Mouse (Mus musculus): ENCODE measurements around the gene Trpv4. TPM values are rescaled to one million over a fixed set of nuclear protein-coding genes. Genes with fewer than 3 reads are reported as not detected.
A peak's percentile ranks its signal among the peaks of the same experiment; 100 is the strongest.

The Trpv4 gene
- polyA plus RNA-seq, 1 experiment from 2014 or later, result 88.3 TPM

- TF ChIP-seq CTCF (IDR thresholded peaks at IDR 0.05), result no peak
- no peaks in the 10 kb centered on the region for H3K27me3 ChIP-seq
- POLR2A ChIA-PET, result interaction anchor here (1.1 kb wide), 1 partner anchor 29 kb away, joined by 3 read pairs; no protein-coding TSS in a partner anchor
- in situ Hi-C loops (cut with MboI; ENCODE audit: low pct_unique_long_range_greater_than_20kb), result no loop called here
- CTCF ChIA-PET, result interaction anchor here (1.1 to 7.2 kb wide), 6 partner anchors 9 to 136 kb away, joined by 3 to 50 read pairs (median 6); partner anchors contain the start of gene Gltp
- ATAC-seq (no peak), DNase-seq (ENCODE audit: low read depth, low spot score) (no peak)
Measured at GRCm38 (mm10) chr5:114669014-114669413, 10.8 kb upstream of the Trpv4 start.

- H3K27me3 ChIP-seq, result no peaks in the 10 kb centered on the region
Measured at GRCm38 (mm10) chr5:114667228-114667856, 9.1 kb upstream of the Trpv4 start.

GRCm38 (mm10) chr5:114666659-114667058, 8.4 kb upstream of the Trpv4 start:
- no peak for DNase-seq (ENCODE audit: low read depth, low spot score)
- in situ Hi-C loops (cut with MboI; ENCODE audit: low pct_unique_long_range_greater_than_20kb), result no loop called here
- TF ChIP-seq CTCF (IDR thresholded peaks at IDR 0.05), result no peak
- ChIA-PET POLR2A (interaction anchor here (1.0 kb wide), 1 partner anchor 27 kb away, joined by 3 read pairs; no protein-coding TSS in a partner anchor), CTCF (interaction anchor here (0.7 to 7.2 kb wide), 5 partner anchors 10 to 41 kb away, joined by 3 to 50 read pairs (median 10); no protein-coding TSS in a partner anchor)
- no peak for ATAC-seq
- no peaks in the 10 kb centered on the region for H3K27me3 ChIP-seq

More at GRCm38 (mm10) chr5:114667228-114667856, 9.1 kb upstream of the Trpv4 start:
- ChIA-PET POLR2A (interaction anchor here (1.0 kb wide), 1 partner anchor 32 kb away, joined by 3 read pairs; no protein-coding TSS in a partner anchor), CTCF (interaction anchor here (0.8 to 7.2 kb wide), 10 partner anchors 11 to 137 kb away, joined by 3 to 50 read pairs (median 6); partner anchors contain the start of gene Gltp)
- peak; percentile 100 for TF ChIP-seq CTCF (IDR thresholded peaks at IDR 0.05)
- ATAC-seq (peak; percentile 72), DNase-seq (ENCODE audit: low read depth, low spot score) (peak; percentile 92)
- in situ Hi-C loops (cut with MboI; ENCODE audit: low pct_unique_long_range_greater_than_20kb), result no loop called here

GRCm38 (mm10) chr5:114664750-114665149, 6.5 kb upstream of the Trpv4 start:
- TF ChIP-seq CTCF (IDR thresholded peaks at IDR 0.05), result no peak
- no peak for ATAC-seq
- DNase-seq (ENCODE audit: low read depth, low spot score), result peak; percentile 35
- no peaks in the 10 kb centered on the region for H3K27me3 ChIP-seq
- ChIA-PET POLR2A (interaction anchor here (0.6 to 1.2 kb wide), 2 partner anchors 9 to 303 kb away, joined by 3 to 4 read pairs; no protein-coding TSS in a partner anchor), CTCF (interaction anchor here (1.1 to 7.2 kb wide), 4 partner anchors 14 to 39 kb away, joined by 3 to 50 read pairs (median 8); no protein-coding TSS in a partner anchor)
- in situ Hi-C loops (cut with MboI; ENCODE audit: low pct_unique_long_range_greater_than_20kb), result no loop called here

- in situ Hi-C loops (cut with MboI; ENCODE audit: low pct_unique_long_range_greater_than_20kb), result no loop called here
- TF ChIP-seq CTCF (IDR thresholded peaks at IDR 0.05), result no peak
- no peak for DNase-seq (ENCODE audit: low read depth, low spot score)
- ChIA-PET POLR2A (interaction anchor here (0.6 to 1.2 kb wide), 2 partner anchors 9 to 304 kb away, joined by 3 to 4 read pairs; no protein-coding TSS in a partner anchor), CTCF (interaction anchor here (1.1 to 7.2 kb wide), 3 partner anchors 13 to 27 kb away, joined by 3 to 50 read pairs (median 8); no protein-coding TSS in a partner anchor)
- ATAC-seq, result no peak
- H3K27me3 ChIP-seq, result no peaks in the 10 kb centered on the region
Measured at GRCm38 (mm10) chr5:114664139-114664538, 5.9 kb upstream of the Trpv4 start.

DNA sequence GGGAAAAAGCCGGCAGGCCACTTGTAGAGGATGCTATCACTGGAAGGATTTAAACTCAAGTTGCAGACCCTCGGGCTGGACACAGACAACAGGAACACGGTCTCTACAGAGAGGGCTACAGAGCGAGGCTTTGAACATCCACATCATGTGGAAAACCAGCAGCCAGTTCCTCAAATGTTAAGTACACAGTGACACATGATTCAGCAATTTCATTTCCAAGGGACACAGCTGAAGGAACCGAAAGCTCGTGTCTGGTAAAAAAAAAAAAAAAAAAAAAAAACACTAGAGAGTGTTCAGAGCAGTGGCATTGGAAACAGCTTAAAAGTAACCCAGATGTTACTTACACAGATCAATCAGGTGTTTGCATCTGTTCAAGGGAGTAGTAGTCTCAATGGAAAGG, 2.8 kb upstream of the Trpv4 start:
- no peak for DNase-seq (ENCODE audit: low read depth, low spot score)
- ChIA-PET CTCF (interaction anchor here (1.3 to 2.2 kb wide), 4 partner anchors 9 to 35 kb away, joined by 4 to 14 read pairs (median 6); no protein-coding TSS in a partner anchor), POLR2A (interaction anchor here (0.7 to 1.3 kb wide), 2 partner anchors 13 to 112 kb away, joined by 3 to 4 read pairs; no protein-coding TSS in a partner anchor)
- no peak for TF ChIP-seq CTCF (IDR thresholded peaks at IDR 0.05)
- in situ Hi-C loops (cut with MboI; ENCODE audit: low pct_unique_long_range_greater_than_20kb), result no loop called here
- no peaks in the 10 kb centered on the region for H3K27me3 ChIP-seq
- ATAC-seq, result no peak

DNA sequence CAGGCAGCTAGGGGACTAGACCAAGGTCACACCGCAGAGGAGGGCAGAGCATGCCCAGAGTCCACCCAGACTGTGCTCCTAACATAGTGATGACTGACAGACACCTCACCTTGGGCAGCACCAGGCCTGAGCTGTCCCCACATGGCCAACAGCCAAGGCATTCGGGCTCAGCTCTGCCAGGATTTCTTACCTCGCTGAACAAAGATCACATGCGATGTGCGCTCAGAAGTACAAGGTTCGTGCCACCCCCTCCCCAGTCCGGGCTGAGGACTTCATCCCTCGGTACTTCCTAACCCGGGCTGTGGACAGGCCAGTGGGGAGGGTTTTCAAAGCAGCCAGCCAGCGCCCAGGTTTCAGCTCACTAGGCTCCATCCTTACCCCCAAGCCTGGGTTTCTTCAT, 795 bp downstream of the Trpv4 start:
- POLR2A ChIA-PET, result interaction anchor here (0.8 to 1.9 kb wide), 2 partner anchors 9 to 18 kb away, joined by 3 to 8 read pairs; no protein-coding TSS in a partner anchor
- CTCF ChIA-PET, result interaction anchor here (0.9 to 2.5 kb wide), 3 partner anchors 9 to 18 kb away, joined by 3 to 11 read pairs (median 10); no protein-coding TSS in a partner anchor
- no peak for TF ChIP-seq CTCF (IDR thresholded peaks at IDR 0.05)
- ATAC-seq (peak; percentile 37), DNase-seq (ENCODE audit: low read depth, low spot score) (peak; percentile 33)
- no peaks in the 10 kb centered on the region for H3K27me3 ChIP-seq
- in situ Hi-C loops (cut with MboI; ENCODE audit: low pct_unique_long_range_greater_than_20kb), result no loop called here

GRCm38 (mm10) chr5:114656305-114656704, 1.9 kb downstream of the Trpv4 start:
- H3K27me3 ChIP-seq, result no peaks in the 10 kb centered on the region
- ATAC-seq (no peak), DNase-seq (ENCODE audit: low read depth, low spot score) (no peak)
- CTCF ChIA-PET, result interaction anchor here (2.4 to 2.5 kb wide), 2 partner anchors 10 to 16 kb away, joined by 10 to 11 read pairs; no protein-coding TSS in a partner anchor
- POLR2A ChIA-PET, result interaction anchor here (1.0 to 1.9 kb wide), 4 partner anchors 7 to 81 kb away, joined by 3 to 8 read pairs (median 3); no protein-coding TSS in a partner anchor
- in situ Hi-C loops (cut with MboI; ENCODE audit: low pct_unique_long_range_greater_than_20kb), result no loop called here
- TF ChIP-seq CTCF (IDR thresholded peaks at IDR 0.05), result no peak

- ChIA-PET CTCF (interaction anchor here (2.4 to 2.5 kb wide), 2 partner anchors 11 to 16 kb away, joined by 10 to 11 read pairs; no protein-coding TSS in a partner anchor), POLR2A (interaction anchor here (1.0 to 1.7 kb wide), 3 partner anchors 8 to 81 kb away, joined by 3 read pairs; no protein-coding TSS in a partner anchor)
- TF ChIP-seq CTCF (IDR thresholded peaks at IDR 0.05), result no peak
- in situ Hi-C loops (cut with MboI; ENCODE audit: low pct_unique_long_range_greater_than_20kb), result no loop called here
- no peaks in the 10 kb centered on the region for H3K27me3 ChIP-seq
- no peak for ATAC-seq
- DNase-seq (ENCODE audit: low read depth, low spot score), result peak; percentile 44
Measured at GRCm38 (mm10) chr5:114655721-114656120, 2.5 kb downstream of the Trpv4 start.

- H3K27me3 ChIP-seq, result no peaks in the 10 kb centered on the region
- in situ Hi-C loops (cut with MboI; ENCODE audit: low pct_unique_long_range_greater_than_20kb), result no loop called here
- ChIA-PET POLR2A (no interaction called here), CTCF (interaction anchor here (1.2 to 5.5 kb wide), 5 partner anchors 8 to 15 kb away, joined by 3 to 23 read pairs (median 8); no protein-coding TSS in a partner anchor)
- DNase-seq (ENCODE audit: low read depth, low spot score) (no peak), ATAC-seq (no peak)
- TF ChIP-seq CTCF (IDR thresholded peaks at IDR 0.05), result no peak
Measured at GRCm38 (mm10) chr5:114653656-114654437, 4.4 kb downstream of the Trpv4 start.
